Mouse (Mus musculus): ENCODE measurements around the gene Olfr119. TPM values are rescaled to one million over a fixed set of nuclear protein-coding genes. Genes with fewer than 3 reads are reported as not detected.
"Not testable (repeated sequence)": the region's sequence is repeated elsewhere in the genome, so short reads cannot be mapped to it uniquely, and the experiment has no call there.

The Olfr119 gene
- not detected in 2 replicates for total RNA-seq (2017)

- not testable (repeated sequence) for ATAC-seq (ENCODE audit: extremely low read depth, insufficient number of reproducible peaks, low FRiP score, poor library complexity, severe bottlenecking)
Measured at GRCm38 (mm10) chr17:37696264-37696663, at the start of gene Olfr119. TSS of gene Olfr119 (plus strand) at chr17:37696564.

DNA sequence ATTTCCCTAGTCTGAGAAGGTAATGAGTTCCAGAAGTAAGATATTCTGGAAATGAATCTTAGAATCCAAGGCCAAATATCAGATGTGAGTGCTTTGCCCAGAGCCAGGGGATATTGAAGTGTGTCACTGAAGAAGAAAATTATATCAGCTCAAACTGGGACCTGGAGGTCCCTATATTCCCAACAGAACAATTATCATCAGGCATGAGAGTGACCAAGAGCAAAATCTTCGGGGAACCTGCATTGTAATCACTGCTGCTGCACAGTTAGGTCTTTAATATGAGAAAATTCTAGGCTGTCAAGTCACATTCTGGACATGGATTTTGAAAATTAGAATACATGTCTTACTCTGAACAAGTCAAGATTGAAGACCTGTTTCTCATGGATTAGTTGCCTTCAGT, 32.7 kb upstream of the Olfr119 start, which contains the start of gene Olfr117:
Gene Olfr117 (minus strand): TSS at position 101 of the 400 bp plus-strand sequence.
- ATAC-seq (ENCODE audit: extremely low read depth, insufficient number of reproducible peaks, low FRiP score, poor library complexity, severe bottlenecking), result no peak

GRCm38 (mm10) chr17:37666688-37667087, 29.7 kb upstream of the Olfr119 start, which contains the start of gene Olfr118:
TSS of gene Olfr118 (plus strand) at chr17:37666988.
- ATAC-seq (ENCODE audit: extremely low read depth, insufficient number of reproducible peaks, low FRiP score, poor library complexity, severe bottlenecking), result no peak

- ATAC-seq (ENCODE audit: extremely low read depth, insufficient number of reproducible peaks, low FRiP score, poor library complexity, severe bottlenecking), result no peak
Measured at GRCm38 (mm10) chr17:37721508-37721907, 25.1 kb downstream of the Olfr119 start, which contains the start of gene Olfr120. TSS of gene Olfr120 (plus strand) at chr17:37721808.

DNA sequence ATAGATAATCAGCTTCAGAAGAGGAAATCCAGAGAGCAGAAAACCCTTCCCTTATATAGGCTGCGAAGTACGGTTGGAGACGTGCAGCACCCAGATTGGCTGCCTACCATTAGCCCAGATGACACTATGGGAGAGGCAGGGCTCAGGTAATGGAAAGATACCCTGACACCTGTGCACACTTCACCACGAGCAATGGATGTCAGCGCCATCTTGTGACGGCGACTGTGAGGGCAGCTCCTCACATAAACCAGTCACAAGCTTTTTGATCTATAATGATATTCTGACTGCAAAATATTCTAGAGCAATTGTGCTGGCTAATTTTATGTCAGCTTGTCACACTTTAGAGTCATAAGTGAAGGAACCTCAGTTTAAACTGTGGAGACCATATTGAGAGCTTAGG, 41.7 kb downstream of the Olfr119 start:
- ATAC-seq (ENCODE audit: extremely low read depth, insufficient number of reproducible peaks, low FRiP score, poor library complexity, severe bottlenecking), result no peak

Other genes with a start within 250 kb of the Olfr119 start
- 0.23 TPM in 1 of 2 replicates, not detected in the other for gene Olfr109, start 237.6 kb upstream of the Olfr119 start, total RNA-seq (2017)
- not detected in 2 replicates for gene H2-M2, start 213.0 kb upstream of the Olfr119 start, total RNA-seq (2017)
- not detected in 2 replicates for gene Olfr110, start 204.1 kb upstream of the Olfr119 start, total RNA-seq (2017)
- not detected in 2 replicates for gene Olfr111, start 188.5 kb upstream of the Olfr119 start, total RNA-seq (2017)
- gene Olfr112, start 127.1 kb upstream of the Olfr119 start, total RNA-seq (2017), result not detected in 2 replicates
- gene Olfr113, start 118.9 kb upstream of the Olfr119 start, total RNA-seq (2017), result not detected in 2 replicates
- not detected in 2 replicates for gene Olfr114, start 103.8 kb upstream of the Olfr119 start, total RNA-seq (2017)
- gene Olfr115, start 69.5 kb upstream of the Olfr119 start, total RNA-seq (2017), result not detected in 2 replicates
- not detected in 2 replicates for gene Olfr116, start 69.4 kb upstream of the Olfr119 start, total RNA-seq (2017)
- gene Olfr117, start 32.8 kb upstream of the Olfr119 start, total RNA-seq (2017), result not detected in 2 replicates
- not detected in 2 replicates for gene Olfr118, start 29.6 kb upstream of the Olfr119 start, total RNA-seq (2017)
- gene Olfr120, start 25.2 kb downstream of the Olfr119 start, total RNA-seq (2017), result not detected in 2 replicates
- gene Olfr121, start 52.3 kb downstream of the Olfr119 start, total RNA-seq (2017), result 0.35 TPM in 1 of 2 replicates, not detected in the other
- not detected in 2 replicates for gene Olfr122, start 72.0 kb downstream of the Olfr119 start, total RNA-seq (2017)
- gene Olfr123, start 97.0 kb downstream of the Olfr119 start, total RNA-seq (2017), result not detected in 2 replicates
- not detected in 2 replicates for gene Olfr124, start 103.3 kb downstream of the Olfr119 start, total RNA-seq (2017)
- not detected in 2 replicates for gene Olfr125, start 136.4 kb downstream of the Olfr119 start, total RNA-seq (2017)
- not detected in 2 replicates for gene Olfr126, start 150.9 kb downstream of the Olfr119 start, total RNA-seq (2017)
- gene Olfr127, start 203.9 kb downstream of the Olfr119 start, total RNA-seq (2017), result 0.12 TPM in 1 of 2 replicates, not detected in the other
- not detected in 2 replicates for gene Olfr128, start 224.0 kb downstream of the Olfr119 start, total RNA-seq (2017)